Mouse (Mus musculus): ENCODE data around the gene Chtop.

Chtop gene

DNA sequence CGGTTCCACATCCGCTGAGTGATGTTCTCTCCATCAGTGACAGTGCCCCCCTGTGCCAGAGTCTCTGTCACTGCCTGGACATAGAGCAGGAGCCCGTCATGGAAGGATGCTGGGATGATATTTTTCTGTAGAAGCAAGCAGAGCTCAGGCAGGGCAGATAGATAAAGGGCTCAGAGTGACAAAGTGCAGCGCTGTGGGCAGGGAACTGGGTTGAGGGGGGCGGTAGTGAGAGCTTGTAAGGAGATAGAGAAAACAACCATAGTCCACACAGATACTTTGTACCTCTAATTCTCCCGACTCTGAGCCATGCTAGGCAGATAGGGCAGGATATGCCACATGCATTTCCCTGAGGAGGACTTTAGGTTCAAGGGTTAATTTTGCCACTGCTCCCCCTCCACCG, 46.7 kb downstream of the Chtop start:
- DNase-seq: no peak

DNA sequence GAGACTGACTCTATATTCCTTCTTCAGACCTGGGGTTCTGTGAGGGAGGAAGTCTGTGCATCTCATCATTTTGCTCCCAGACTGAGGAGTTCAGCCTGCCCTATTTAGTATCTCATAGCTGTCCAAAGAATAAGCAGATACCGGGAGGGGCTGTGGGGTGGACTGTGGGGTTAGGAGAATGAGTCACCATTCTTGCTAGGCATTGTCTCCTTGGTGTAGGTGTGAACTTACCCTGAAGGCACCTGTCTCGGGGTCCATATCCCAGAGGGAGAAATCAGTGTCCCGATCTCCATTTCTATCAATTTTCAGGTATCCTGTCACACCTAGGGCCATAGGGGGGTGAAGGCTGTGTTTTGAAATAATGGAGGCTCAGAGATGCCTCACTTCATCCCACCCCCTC, 47.4 kb downstream of the Chtop start:
- no peak for DNase-seq

DNA sequence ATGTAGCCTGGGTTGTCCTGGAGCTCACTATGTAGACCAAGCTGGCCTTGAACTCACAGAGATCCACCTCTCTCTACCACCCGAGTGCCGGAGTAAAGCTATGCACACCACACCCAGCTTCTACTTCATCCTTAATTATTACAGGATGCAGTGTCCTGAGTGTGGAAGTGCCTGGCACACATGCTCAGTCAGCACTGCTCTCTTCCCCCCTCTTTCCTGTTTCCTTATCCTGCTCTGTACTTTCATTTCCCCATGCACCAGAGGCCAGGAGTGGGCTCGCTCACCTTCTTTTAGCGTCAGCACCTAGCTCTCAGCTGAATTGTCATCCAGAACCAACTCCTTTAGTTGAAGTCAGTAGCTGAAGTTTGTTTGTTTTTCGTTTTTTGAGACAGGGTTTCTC, 49.0 kb downstream of the Chtop start:
- DNase-seq: no peak

DNA sequence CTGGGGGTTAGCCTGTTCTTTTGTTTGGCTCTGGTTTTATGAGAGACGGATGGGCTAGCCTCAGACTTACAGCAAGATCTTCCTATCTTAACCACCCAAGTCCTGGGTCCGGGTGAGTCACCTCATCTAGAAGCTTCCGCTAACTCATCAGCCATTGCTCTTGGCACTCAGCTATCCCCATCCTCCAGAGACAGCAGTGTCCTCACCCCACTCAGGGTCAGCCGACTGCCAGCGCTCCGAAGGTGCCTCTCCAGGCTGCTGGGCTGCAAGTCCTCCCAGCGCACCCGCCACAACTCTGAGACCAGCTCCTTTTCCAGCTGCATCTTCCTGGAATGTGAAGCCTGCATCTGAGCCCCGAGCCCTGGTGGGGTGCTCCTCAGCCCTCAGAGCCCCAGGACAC, 49.6 kb downstream of the Chtop start:
- DNase-seq: no peak

DNA sequence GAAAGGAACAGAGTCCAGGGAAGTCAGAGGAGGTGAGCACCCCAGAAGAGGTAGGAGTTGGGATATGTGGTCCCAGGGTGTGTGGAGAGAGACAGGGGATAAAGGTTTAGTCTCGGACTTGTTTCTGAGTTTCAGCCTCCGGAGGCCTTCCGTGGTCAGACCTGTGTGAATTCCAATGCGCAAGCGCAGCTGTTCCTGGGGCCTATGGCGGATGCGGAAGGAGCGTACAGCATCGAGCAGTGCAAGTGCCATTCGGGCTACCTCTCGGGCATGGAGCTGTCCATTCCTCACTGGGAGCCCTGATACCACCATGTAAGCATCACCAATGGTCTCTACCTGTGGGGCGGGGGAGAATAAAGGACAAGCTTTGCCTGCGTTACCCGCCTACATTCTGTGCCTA, 54.4 kb downstream of the Chtop start:
- no peak for DNase-seq

DNA sequence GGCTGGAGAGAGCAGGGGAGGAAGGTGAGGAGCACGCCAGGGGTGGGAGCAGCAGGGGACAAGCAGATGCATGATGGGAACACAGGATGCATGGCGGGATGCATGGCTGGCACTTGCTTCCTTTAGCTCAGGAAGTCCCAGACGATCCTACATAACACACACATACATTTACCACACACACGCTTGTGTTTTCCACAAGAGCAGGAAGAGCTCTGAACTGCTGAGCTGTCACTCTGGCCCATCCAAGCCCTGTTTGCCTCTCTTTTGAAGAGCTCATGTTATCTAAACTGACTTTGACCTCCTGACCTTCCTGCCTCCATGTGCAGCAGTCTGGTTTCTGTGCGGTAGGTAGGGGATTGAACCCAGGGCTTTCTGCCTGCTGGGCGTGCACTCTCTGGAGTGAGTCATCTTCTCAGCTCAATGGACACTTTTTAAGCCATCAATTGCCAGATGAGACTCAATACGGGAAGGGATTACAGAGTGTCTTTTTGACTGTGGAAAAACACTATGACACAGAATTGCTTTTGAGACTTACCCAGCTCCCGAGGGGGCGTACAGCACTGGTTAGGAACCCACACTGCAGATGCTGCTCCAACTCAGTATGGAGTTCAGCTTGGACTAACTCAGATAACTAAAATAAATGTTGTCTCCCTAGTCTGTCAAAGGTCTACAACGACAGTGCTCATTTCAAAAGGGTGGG, 57.8 kb downstream of the Chtop start:
- no peak for DNase-seq

DNA sequence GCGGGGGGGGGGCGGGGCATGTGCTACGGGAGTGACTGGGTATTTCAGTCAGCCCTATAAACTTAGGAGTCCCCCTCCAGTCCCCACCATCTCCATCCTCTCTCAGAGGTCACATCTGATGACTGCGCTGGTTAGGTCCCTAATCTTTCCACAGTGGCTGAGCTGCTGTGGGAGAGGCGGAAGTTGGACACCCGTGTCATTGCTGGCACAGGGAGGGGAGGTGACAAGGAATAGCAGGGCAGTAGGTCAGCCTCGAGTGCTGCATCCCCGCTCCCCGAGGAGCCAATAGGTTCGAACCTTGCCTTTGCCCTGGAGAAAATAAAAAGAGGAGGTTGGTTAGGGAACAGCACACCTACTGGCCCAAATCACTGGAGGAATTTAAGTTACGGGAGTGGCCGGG, 58.4 kb downstream of the Chtop start:
- no peak for DNase-seq
